Mouse (Mus musculus): ENCODE data around the gene Cnnm3.

Cnnm3 gene

DNA sequence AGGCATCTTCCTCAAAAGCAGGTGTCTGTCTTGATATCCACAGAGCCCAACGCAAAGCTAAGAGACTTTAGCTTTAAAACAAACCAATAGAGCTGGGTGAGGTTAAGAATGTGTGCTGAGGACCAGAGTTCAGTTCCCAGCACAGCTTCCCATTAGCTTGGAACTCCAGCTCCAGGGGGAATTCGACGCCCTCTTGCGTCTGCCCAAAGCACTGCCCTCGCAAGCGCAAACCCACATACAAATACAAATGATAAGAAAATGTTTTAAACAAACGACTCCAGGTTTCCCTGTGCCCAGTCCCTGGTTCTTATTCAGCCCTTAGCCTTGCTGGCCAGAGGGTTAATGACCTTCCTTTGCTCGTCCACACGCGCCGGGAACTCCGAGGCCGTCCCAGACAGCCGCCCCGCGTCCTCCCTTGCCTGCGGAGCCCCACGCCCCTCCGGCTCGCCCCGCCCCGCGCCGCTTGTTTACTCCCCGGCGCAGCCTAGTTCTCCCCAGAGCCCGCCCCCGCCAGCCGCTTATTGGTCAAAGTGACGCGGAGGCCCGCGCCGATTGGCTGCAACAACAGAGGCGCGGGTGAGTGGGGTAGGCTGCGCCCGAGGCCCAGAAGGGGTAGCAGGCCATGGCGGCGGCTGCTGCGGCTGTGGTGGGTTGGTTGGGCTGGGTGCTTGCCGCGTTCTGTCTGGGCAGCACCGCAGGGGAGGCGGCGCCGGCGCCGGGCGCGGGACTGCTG lies at the start of gene Cnnm3:
Gene Cnnm3 (plus strand): TSS at position 579 of the 733 bp plus-strand sequence.
- DNase-seq (ENCODE audit: low spot score): peak; percentile 100

GRCm38 (mm10) chr1:36465641-36466160 lies 46.0 kb upstream of the Cnnm3 start:
- no peak for DNase-seq (ENCODE audit: low spot score)

GRCm38 (mm10) chr1:36467446-36467845 lies 44.2 kb upstream of the Cnnm3 start:
- no peak for DNase-seq (ENCODE audit: low spot score)

- no peak for DNase-seq (ENCODE audit: low spot score)
Observed at GRCm38 (mm10) chr1:36469811-36470444, 41.7 kb upstream of the Cnnm3 start.

DNA sequence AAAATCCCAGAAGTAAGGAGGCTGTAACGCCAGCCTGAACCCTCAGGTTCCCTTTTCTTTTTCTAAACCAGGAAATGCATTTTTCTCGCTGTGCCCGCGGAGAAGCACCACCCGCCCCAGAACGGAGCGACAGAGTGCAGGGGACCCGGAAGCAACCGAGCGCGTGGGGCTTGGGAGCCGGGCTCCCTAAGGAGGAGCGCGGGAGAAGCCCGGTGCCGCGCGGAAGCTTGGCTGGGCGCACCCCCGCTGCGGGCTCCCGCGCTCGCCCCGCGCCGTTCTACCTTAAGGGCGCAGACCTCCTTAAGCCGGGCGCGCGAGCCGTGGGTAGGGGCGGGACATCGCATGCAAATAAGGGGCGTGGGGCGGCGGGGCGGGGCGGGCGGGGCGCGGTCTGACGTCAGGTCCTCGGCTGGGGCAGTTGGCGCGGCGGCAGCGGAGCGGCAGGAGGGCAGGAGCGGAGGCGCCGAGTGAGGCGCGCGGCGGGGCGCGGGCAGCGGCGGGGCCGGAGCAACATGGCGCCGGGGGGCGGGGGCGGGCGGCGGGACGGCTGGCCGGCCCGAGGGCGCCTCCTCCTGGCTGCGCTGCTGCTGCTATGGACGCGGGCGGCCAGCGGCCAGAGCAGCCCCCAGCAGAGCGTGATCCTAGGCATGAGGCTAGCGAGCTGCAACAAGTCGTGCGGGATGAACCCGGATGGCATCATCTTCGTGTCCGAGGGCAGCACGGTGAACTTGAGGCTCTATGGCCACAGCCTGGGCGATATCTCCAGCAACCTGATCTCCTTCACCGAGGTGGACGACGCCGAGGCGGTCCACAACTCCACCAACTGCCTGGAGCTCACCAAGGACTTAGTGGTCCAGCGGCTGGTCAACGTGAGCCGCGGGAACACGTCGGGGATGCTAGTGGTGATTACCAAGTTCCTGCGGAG lies 40.2 kb upstream of the Cnnm3 start, which contains the start of gene Cnnm4:
Gene Cnnm4 (plus strand): TSS at position 440 of the 925 bp plus-strand sequence.
- peak; percentile 90 for DNase-seq (ENCODE audit: low spot score)

GRCm38 (mm10) chr1:36472106-36472440 lies 39.6 kb upstream of the Cnnm3 start:
- DNase-seq (ENCODE audit: low spot score): no peak

- no peak for DNase-seq (ENCODE audit: low spot score)
Observed at GRCm38 (mm10) chr1:36473211-36473780, 38.4 kb upstream of the Cnnm3 start.

GRCm38 (mm10) chr1:36474646-36475045 lies 37.0 kb upstream of the Cnnm3 start:
- no peak for DNase-seq (ENCODE audit: low spot score)

GRCm38 (mm10) chr1:36475480-36476110 lies 36.1 kb upstream of the Cnnm3 start:
- no peak for DNase-seq (ENCODE audit: low spot score)

- DNase-seq (ENCODE audit: low spot score): no peak
Observed at GRCm38 (mm10) chr1:36476426-36476825, 35.2 kb upstream of the Cnnm3 start.

DNA sequence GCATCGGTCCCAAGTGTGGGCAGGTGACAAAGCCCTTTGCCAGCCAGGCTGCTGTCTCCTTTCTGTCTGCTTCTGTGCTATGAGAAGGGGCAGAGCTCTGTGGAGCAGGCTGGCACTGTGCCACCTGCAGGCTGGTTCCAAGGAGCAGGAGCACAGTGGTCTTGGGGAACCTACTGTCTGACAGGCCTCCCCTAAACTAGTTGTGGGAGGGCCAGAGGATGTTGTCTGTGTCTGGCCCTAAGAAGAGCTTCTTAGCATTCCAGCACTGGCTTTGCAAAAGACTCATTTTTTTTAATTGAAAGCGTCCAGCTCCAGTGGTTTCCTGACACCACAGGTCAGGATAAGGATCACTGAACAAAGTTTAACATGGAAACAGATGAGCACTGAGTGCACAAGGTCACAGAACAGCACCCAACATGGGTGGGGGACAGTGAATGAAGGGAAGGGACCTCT lies 33.3 kb upstream of the Cnnm3 start:
- DNase-seq (ENCODE audit: low spot score): no peak

DNA sequence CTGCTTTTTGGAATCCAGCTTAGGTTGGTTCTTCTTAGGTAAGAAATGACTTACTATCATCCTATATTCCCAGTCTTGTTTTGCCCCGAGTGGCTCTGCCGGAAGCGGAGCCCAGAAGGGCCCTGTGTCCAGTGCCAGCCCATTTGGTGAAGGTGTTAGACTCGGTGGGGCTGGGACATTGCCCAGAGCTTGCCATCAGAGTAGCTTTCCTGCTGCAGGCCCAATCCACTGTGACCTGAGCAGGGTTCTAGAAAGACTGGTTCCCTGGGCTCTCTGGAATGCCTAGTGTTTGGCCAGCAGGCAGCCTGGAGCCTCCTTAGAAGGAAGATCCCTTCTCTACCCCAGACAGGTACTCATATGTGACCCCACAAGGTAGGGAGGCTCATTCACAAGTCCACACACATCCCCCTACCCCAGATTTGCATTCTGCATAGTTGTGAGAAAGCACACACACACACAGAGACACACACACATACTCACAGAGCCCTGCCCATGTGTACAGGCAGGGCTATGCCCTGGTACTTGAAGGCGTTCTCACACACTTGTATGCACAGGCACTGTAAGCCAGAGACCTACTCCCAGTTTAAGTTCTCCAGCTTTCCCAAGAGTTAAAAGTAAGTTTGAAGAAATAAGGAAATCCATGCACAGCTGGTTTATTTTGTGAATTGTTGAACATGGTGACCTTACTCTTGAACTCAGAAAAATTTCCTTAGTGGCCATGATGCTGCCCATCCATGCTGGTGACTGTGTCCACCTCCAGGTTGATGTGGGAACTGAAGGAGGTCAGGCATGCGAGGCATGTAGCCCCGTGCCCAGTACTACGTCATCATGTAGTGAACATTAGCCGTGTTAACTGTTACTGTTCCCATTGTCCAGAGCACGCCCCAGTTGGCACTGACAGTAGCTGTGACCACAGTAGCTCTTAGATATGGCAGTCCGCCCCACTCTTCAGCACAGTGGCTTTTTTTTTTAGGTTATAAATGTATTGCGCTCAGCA lies 31.5 kb upstream of the Cnnm3 start:
- no peak for DNase-seq (ENCODE audit: low spot score)

- DNase-seq (ENCODE audit: low spot score): no peak
Observed at GRCm38 (mm10) chr1:36483825-36484224, 27.8 kb upstream of the Cnnm3 start.

GRCm38 (mm10) chr1:36485080-36485479 lies 26.6 kb upstream of the Cnnm3 start:
- peak; percentile 47 for DNase-seq (ENCODE audit: low spot score)

- no peak for DNase-seq (ENCODE audit: low spot score)
Observed at GRCm38 (mm10) chr1:36487111-36487510, 24.6 kb upstream of the Cnnm3 start.

DNA sequence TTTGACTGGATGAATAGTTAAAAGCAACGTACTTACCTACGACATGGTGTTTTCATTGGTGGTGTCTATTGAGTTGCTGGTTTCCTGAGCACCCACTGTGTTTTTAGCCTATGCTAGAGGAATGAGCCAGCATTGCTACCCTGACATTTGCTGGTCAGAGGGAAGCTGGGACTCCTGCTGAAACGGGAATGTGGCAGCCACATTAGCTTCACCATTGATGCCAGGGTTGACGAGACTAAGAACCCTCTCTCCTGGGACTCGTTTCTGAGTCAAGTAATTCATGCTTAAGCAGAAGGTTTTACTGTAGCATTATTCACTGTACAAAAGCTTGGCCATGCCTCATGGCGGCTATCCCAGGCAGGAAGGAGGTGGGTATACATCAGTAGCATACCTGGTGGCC lies 22.0 kb upstream of the Cnnm3 start:
- DNase-seq (ENCODE audit: low spot score): no peak

- peak; percentile 61 for DNase-seq (ENCODE audit: low spot score)
Observed at GRCm38 (mm10) chr1:36492416-36493139, 19.1 kb upstream of the Cnnm3 start.

DNA sequence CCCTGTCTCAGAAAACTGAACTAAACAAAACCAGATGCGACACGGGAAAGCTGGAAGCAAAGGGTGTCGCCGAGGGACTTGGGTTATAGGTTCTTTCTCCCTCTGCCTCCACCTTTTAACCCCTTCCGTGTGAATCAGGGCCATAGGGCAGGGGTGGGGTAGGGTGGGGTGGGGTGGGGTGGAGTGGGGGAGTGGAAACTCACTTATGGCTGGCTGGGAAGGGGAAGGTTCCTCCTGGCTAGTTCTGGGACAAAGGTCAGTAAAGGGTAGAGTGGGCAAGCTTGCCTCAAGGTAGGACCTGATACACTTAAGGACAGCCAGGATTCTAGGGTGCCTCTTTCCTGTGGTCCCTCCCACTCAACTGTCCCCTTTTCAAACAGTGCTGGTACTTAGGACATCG lies 18.4 kb upstream of the Cnnm3 start:
- DNase-seq (ENCODE audit: low spot score): no peak

GRCm38 (mm10) chr1:36496719-36497118 lies 14.9 kb upstream of the Cnnm3 start:
- DNase-seq (ENCODE audit: low spot score): no peak

DNA sequence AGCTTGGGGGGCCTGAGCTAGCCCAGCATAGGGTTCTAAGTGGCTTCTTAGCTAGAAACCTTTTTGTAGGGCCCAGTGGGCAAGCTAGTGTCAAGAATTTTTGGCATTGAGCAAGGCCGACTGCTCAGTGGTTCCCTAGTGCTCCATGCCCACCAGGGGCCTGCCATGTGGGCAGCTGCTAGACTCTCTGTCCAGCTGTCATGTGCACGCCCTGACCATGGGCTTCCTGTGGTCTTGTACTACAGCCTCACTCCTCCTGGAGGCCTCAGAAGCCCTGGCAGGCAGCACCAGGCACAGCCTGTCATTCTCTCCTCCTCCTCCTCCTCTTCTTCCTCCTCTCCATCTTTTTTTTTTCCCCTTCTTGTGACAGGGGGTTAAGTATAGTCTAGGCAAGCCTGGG lies 14.4 kb upstream of the Cnnm3 start:
- no peak for DNase-seq (ENCODE audit: low spot score)
